Mouse (Mus musculus) adrenal gland, adult 18-20 months (tissue): ENCODE data around the gene Noxo1. TPM values are rescaled to one million over a fixed set of nuclear protein-coding genes. Genes with fewer than 3 reads are reported as not detected.

Experiments used
- DNase-seq, 2 experiments: peaks; one replicate each; pipeline ENCODE4 v3.0.0; 2021 to 2022; ENCODE audit warnings: low spot score in 2 of 2
- total RNA-seq, 2 experiments: library from RNA; stranded (reverse); gene quantifications; 1 replicate in 1 of 2; 2 replicates in 1 of 2; pipeline ENCODE4 v1.2.3; 2021

The Noxo1 gene
- total RNA-seq, 2 experiments from 2014 or later, result 2.8 to 3.9 TPM

DNA sequence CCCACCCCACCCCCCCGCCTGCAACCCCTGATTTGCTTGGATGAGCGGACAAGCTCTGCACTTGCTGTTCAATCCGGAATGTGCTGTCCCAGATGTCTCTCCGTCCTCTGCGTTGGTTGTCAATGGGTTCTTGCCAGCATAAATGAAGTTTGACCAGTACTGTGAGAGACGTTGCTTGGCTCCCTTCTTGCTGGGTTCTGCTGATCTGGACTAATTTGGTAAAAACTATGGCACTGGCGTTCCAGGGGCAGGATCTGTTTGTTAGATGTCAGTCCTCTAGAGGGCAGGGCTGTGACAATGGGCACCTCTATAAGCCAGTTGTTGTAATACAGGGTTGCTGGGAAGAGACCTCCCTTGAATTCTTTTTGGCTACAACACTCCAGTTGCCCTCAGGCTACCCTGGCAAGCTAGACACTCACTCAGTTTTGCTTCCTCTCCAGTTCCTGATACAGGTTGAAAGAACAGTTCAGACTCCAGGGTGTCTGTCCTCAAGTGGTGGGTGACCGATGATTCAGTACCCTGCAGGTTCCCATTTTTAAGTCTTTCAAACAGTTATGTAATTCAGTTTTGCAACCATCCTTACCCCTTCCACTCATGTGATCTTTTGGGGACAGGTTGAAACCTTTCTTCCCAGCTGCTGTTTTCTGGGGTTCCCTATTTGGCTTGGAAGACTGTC is 41.2 kb downstream of the Noxo1 start:
- DNase-seq, result no peak

DNA sequence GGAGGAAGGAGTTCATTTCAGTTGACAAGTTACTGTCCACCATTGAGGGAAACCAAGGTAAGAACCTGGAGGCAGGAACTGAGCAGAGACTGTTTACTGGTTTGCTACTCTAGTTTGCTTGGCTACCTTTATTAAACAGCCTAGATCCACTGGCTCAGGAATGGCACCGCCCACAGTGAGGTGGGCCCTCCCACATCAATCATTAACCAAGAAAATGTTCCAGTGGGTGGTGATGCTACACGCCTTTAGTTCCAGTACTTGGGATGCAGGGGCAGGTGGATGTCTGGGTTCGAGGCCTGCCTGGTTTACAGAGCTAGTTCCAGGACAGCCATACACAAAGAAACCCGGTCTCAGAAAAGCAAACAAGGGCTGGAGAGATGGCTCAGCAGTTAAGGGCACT is 42.2 kb downstream of the Noxo1 start:
- DNase-seq, result no peak

DNA sequence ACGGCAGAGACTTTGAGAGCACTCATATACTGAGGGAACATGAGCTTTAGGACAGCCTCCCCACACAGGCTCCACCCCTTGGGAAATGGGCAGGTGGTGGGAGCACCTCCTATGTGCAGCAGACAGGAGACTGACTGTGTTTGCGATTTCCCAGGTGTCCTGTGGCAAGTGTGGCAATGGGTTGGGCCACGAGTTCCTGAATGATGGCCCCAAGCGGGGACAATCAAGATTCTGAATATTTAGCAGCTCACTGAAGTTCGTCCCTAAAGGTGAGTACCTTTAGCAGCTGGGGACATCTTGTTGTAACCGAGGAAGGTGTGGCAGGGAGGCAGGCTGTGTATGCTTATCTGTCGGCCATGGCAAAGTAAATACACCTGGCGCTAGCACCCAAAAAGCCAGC is 43.9 kb downstream of the Noxo1 start:
- DNase-seq, result no peak

DNA sequence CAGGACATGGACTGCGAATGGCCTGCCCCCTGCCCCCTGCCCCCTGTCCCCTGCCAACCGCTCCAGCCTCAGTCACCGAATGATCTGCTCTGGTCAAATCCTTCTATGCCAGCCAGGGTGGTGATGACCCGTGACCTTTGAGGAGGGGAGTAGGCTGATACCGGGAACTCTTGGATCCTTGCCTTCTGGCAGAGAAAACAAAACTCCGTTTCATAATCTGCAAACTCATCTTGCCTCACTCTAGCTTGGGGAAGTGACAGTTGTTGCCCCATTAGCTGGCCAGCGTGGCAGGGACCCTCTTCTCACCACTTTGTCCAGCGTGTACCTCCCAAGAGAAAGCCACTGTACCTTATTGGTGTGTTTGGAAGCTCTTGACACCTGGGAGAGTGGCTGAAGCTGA is 46.3 kb downstream of the Noxo1 start:
- no peak for DNase-seq

DNA sequence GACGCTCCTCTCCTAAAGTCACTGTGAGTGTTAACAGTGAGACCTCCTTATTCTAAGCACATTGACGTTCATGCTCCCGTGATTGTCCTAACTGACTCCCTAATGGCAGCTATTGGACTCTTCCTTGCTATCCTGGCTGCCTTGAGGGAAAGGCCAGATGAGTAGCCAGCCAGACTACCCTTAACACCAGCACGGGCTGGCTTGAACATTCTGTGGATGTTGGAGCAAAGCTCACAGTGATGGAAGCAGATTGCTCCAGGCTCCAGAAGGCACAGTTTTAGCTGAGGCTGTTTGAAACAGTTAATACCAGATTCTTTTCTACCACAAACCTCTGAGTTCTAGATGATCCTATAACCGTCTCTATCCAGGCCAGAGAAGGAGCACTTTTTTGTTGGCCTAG is 47.9 kb downstream of the Noxo1 start:
- no peak for DNase-seq

DNA sequence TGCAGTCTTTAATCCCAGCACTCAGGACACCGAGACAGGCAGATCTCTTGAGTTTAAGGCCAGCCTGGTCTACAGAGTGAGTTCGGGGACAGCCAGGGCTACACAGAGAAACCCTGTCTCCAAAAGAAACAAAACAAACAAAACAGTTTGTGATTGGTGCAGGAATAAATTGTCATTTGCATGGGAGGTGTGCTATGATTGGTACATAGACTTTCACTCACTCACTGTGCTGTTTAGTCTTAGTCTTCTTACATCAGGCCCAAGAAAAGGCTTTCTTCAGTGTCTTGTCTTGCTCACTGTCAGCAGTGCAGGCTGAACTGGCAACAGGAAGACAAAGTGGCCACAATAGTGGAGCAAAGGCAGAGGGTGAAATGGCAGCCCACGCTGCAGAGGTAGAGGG is 48.3 kb downstream of the Noxo1 start:
- no peak for DNase-seq

DNA sequence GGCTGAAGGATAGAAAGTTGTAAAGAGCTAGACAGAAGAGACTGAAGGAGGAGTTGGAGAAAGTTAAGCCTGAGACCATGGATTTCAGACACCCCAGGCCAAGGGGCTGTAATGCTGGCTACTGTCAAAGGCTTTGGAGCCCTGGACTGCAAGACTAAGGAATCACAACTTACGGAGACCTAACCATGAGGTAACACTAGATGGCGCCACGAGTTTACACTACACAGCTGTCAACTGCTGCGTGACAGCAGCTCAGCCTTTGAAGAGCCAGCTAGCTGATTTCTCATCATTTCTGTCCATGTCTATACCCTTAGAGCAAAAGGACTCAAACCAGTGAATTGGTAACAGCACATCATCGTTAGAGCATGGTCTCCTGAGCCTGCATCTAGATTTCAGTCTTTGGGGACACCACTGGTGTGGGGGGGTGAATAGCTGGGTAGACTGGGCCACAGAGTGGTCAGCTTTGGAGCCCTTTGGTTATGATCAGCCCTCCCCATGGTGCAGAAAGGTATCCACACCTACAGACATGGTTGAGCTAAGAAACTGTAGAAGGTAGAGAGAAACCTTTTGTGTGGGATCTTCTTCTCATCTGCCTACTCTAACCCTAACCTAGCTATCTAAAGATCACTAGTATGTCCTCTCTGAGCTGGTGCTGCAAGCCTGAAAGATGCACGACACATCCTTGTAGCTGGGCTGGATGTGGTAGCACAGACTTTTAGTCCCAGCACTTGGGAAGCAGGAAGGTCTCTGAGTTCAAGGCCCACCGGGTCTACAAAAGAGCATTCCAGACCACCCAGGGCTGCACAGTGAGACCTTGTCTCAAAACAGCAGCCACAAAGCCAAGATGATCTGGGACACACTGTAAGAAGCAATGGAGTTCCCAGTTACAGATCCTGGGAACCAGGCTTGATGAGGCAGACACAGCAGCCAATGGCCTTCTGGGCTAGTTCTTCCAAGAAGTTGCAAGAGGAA is 49.8 kb downstream of the Noxo1 start:
- peak; percentile 82 to 85 for DNase-seq

DNA sequence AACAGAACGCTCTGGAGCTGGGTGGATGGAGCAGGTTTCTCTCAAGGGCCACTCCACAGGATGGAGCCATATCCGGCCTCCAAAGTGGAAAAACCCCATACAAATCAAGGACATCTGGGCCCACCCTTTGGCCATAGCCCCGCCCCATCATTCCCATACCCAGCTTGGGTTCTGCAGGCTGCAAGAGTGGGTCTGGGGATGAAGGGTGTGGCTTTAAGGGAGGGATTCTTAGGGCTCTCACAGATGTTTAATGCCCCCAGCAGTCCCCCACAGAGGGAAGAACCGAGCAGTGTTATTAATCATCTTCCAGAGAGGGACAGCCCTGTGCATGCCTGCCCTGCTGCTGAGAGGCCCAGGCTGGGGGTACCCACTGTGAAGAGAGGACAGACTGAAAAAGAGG is 51.0 kb downstream of the Noxo1 start:
- no peak for DNase-seq

Other genes with a start within 250 kb of the Noxo1 start
- gene E4f1, start 225.9 kb upstream of the Noxo1 start, total RNA-seq, result 10 to 100 TPM; 21.9 to 23.1 TPM
- 10 to 100 TPM; 85.8 to 86.4 TPM for gene Pgp, start 225.8 kb upstream of the Noxo1 start, total RNA-seq
- under 1 TPM; 0.42 to 0.53 TPM for gene Bricd5, start 222.3 kb upstream of the Noxo1 start, total RNA-seq
- 10 to 100 TPM; 24.6 to 26.5 TPM for gene Mlst8, start 217.2 kb upstream of the Noxo1 start, total RNA-seq
- gene Caskin1, start 207.6 kb upstream of the Noxo1 start, total RNA-seq, result 10 to 100 TPM; 16.0 to 31.5 TPM
- gene Traf7, start 168.3 kb upstream of the Noxo1 start, total RNA-seq, result 100 to 1,000 TPM; 101 to 105 TPM
- 1 to 10 TPM; 1.5 to 2.0 TPM for gene Rab26, start 162.0 kb upstream of the Noxo1 start, total RNA-seq
- gene Pkd1, start 146.4 kb upstream of the Noxo1 start, total RNA-seq, result 10 to 100 TPM; 37.9 to 38.2 TPM
- 100 to 1,000 TPM in 1 of 2 experiments, 10 to 100 TPM in 1; 93.3 to 111 TPM for gene Tsc2, start 63.6 kb upstream of the Noxo1 start, total RNA-seq
- gene Nthl1, start 63.6 kb upstream of the Noxo1 start, total RNA-seq, result 1 to 10 TPM; 7.3 to 8.0 TPM
- 10 to 100 TPM; 62.0 to 90.2 TPM for gene Slc9a3r2, start 45.9 kb upstream of the Noxo1 start, total RNA-seq
- not detected for gene Npw, start 37.8 kb upstream of the Noxo1 start, total RNA-seq
- 10 to 100 TPM; 50.0 to 55.7 TPM for gene Zfp598, start 26.5 kb upstream of the Noxo1 start, total RNA-seq
- 1 to 10 TPM; 2.2 to 3.3 TPM for gene Syngr3, start 6.3 kb upstream of the Noxo1 start, total RNA-seq
- 10 to 100 TPM; 31.9 to 33.9 TPM for gene Gfer, start 78 bp upstream of the Noxo1 start, total RNA-seq
- 10 to 100 TPM; 30.2 to 32.4 TPM for gene Tbl3, start 11.4 kb downstream of the Noxo1 start, total RNA-seq
- gene Rnf151, start 21.8 kb downstream of the Noxo1 start, total RNA-seq, result not detected
- 100 to 1,000 TPM; 653 to 681 TPM for gene Rps2, start 21.9 kb downstream of the Noxo1 start, total RNA-seq
- gene Ndufb10, start 28.2 kb downstream of the Noxo1 start, total RNA-seq, result 100 to 1,000 TPM; 239 to 321 TPM
- gene Rpl3l, start 31.6 kb downstream of the Noxo1 start, total RNA-seq, result 1 to 10 TPM in 1 of 2 experiments, not detected in 1; 1.2 TPM
- 10 to 100 TPM; 83.9 to 94.4 TPM for gene Msrb1, start 40.4 kb downstream of the Noxo1 start, total RNA-seq
- 1 to 10 TPM; 2.2 to 2.3 TPM for gene Hs3st6, start 56.8 kb downstream of the Noxo1 start, total RNA-seq
- under 1 TPM; 0.50 to 0.80 TPM for gene Meiob, start 108.1 kb downstream of the Noxo1 start, total RNA-seq
- gene Hagh, start 143.9 kb downstream of the Noxo1 start, total RNA-seq, result 10 to 100 TPM; 88.4 to 99.0 TPM
- 10 to 100 TPM; 27.6 to 28.2 TPM for gene Fahd1, start 154.1 kb downstream of the Noxo1 start, total RNA-seq
- gene Igfals, start 169.8 kb downstream of the Noxo1 start, total RNA-seq, result 1 to 10 TPM; 2.0 to 2.7 TPM
- gene Nubp2, start 190.1 kb downstream of the Noxo1 start, total RNA-seq, result 10 to 100 TPM; 48.5 to 54.1 TPM
- gene Spsb3, start 190.4 kb downstream of the Noxo1 start, total RNA-seq, result 10 to 100 TPM; 33.0 to 33.9 TPM
- gene Eme2, start 198.9 kb downstream of the Noxo1 start, total RNA-seq, result 10 to 100 TPM; 40.6 to 46.1 TPM
- 100 to 1,000 TPM; 107 to 148 TPM for gene Mrps34, start 198.9 kb downstream of the Noxo1 start, total RNA-seq
- 100 to 1,000 TPM in 1 of 2 experiments, 10 to 100 TPM in 1; 50.8 to 100 TPM for gene Nme3, start 200.3 kb downstream of the Noxo1 start, total RNA-seq
- gene Mapk8ip3, start 240.7 kb downstream of the Noxo1 start, total RNA-seq, result 100 to 1,000 TPM; 125 to 137 TPM